Mouse (Mus musculus) kidney, postnatal 25 days (tissue): ENCODE results near the gene Lyg1.

Source experiments
- DNase-seq, 2 experiments: peaks; one replicate each; pipeline ENCODE4 v3.0.0; 2021; ENCODE audit warnings: mixed read lengths in 2 of 2

The Lyg1 gene

DNA sequence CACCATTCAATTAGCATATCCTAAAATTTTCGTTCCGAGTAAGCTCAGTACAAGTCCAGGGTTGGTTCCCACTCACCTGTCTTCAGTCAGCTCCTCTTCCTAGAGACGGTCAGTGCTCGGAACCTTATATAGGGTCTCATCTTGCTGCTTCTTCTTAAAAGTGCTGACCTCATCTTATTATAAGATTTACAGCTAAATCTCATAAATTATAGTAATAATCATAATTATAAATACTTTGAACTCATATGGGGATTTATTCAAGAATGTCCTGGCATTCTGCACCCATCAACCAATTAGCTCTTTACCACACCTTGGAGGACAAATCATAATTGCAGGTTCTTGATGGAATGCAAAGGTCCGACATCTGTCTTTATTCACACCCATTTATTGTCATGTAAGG lies at the start of gene Lyg1:
Gene Lyg1, minus strand, starts transcription at position 101 of the 400 bp plus-strand sequence.
- no peak for DNase-seq

DNA sequence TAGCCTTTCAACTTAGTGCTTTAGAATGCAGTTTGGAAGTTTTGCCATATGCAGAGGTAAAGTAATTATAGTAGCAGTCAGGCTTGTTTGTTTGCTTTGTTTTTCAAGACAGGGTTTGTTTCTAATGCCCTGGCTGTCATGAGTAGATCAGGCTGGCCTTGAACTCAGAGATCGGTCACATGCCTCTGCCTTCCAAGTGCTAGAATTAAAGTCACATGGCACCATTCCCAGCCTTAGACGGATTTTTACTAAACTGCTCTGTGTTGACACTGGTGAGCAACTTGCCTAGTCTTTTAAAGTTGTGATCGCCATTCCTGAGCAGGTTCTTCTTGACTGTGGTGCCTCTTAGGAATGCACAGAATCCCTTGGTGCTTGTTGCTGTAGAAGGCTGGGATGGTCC lies 49.2 kb upstream of the Lyg1 start:
- no peak for DNase-seq

- DNase-seq = no peak
Measured at GRCm38 (mm10) chr1:38003046-38003445, 45.5 kb upstream of the Lyg1 start.

GRCm38 (mm10) chr1:38001956-38002355 lies 44.4 kb upstream of the Lyg1 start:
- DNase-seq = no peak

GRCm38 (mm10) chr1:38000844-38001243 lies 43.3 kb upstream of the Lyg1 start:
- DNase-seq = no peak

GRCm38 (mm10) chr1:37999552-37999951 lies 42.0 kb upstream of the Lyg1 start:
- no peak for DNase-seq

DNA sequence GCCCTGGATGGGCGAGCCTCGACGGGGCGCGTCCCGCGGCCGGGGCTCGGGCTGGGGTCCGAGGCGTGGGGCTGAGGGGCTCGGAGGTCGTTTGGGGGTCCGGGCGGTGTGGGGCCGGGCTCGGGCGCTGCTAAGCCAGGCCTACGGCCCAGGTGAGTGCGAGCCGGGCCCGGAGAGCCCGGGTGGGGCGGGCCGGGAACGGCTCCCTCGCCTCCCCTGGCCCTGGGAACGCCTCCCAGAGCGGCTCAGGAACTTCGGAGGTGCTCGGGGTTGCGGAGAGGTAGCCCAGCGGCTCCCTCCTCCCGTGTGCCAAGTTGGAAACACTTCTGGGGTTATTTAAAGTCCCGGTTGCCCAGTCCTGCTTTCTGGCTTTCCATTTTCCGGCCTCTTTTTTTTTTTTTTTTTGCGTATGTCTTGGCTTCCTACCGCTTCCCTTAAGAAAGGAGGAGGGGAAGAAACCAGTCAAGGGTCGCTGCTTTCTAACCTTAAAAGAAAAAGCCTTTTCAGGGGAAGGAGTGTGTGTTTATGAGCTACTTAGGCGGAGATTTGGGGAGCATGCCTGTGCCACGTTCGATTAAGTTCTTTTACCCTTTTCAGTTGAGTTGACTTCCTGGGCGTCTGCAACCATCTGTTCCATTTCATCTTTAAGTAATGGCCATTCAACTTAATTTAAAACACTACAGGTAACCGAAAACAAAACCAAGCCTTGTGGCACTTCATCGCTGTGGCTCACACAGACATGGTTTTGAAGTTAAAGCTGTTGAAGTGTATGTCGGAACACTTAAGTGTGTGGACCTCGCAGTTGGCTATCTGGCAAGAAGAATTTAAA lies 41.0 kb upstream of the Lyg1 start:
- peak; percentile 7 to 60 for DNase-seq

DNA sequence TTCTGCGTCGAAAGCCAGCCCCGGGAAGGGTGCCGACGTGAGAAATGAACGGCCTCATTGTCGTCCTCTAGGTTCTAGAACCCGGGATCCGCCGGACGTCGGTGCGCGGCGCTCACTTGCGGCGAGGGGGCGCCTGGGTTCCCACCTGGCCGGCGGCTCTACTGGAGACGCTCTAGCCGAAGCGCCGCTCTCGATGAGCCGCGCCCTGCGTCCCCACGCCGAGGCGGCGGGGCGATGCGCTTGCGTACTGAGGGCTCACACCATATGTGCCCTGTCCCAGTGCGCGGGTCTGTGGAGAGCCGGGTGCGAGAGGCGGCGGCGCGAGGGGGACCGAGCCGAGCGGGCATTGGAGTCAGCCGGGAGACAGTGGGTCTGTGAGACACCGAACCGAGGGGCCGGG lies 40.3 kb upstream of the Lyg1 start, which contains the start of the genes Txndc9 and Eif5b:
Gene Txndc9, minus strand, starts transcription at position 27 of the 400 bp plus-strand sequence.
Gene Eif5b, plus strand, starts transcription at position 144 of the 400 bp plus-strand sequence.
- DNase-seq = peak; percentile 94 to 98

DNA sequence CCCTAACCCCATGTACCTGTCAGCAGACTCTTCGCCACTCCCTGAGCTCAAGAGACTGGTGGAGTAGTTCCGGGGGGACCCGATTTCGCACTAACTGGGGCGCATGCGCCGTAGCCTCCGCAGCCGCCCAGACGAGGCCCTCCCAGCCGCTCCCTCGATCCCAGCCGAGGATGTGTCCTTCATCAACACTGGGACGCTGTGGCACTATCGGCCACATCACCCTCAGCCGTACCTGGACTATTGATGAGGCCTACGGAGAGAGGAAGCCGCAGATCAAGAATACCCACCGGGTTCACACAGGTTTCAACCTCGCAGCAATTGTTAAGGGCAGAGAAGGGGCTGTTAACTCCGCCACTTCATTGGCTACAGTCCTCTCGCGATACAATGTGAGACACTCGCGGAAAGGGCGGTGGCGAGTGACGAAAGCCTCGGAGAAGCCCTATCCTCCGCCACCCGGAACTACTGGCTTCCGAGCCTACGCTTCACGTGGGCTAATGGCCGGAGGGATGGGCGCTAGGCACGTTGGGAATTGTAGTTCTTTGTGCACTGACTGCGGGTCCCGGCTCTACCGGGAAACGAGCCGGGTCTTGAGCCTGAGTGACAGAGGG lies 39.4 kb upstream of the Lyg1 start:
- peak; percentile 98 to 99 for DNase-seq

- no peak for DNase-seq
Measured at GRCm38 (mm10) chr1:37996226-37996625, 38.7 kb upstream of the Lyg1 start.

GRCm38 (mm10) chr1:37987856-37988255 lies 30.3 kb upstream of the Lyg1 start:
- DNase-seq = no peak

- DNase-seq = peak; percentile 22 to 42
Measured at GRCm38 (mm10) chr1:37985764-37986323, 28.3 kb upstream of the Lyg1 start.

DNA sequence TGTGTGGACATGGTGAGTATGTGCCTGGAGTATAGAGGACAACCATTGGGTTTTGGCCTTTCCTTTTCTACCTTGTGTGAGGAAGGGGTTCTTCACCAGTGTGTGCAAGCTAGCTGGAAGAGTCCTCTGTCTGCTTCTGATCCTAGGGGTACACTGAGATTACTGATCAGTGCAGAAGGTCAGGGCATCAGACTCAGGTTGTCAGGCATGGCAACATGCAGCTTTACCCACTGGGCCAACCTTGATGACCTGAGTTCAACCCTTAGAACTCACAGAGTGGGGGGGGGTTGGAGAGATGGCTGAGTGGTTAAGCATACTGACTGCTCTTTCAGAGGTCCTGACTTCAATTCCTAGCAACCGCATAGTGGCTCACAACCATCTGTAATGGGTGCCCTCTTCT lies 26.8 kb upstream of the Lyg1 start:
- DNase-seq = no peak

- no peak for DNase-seq
Measured at GRCm38 (mm10) chr1:37977303-37977702, 19.7 kb upstream of the Lyg1 start.

GRCm38 (mm10) chr1:37976666-37977065 lies 19.1 kb upstream of the Lyg1 start:
- DNase-seq = peak; percentile 71

DNA sequence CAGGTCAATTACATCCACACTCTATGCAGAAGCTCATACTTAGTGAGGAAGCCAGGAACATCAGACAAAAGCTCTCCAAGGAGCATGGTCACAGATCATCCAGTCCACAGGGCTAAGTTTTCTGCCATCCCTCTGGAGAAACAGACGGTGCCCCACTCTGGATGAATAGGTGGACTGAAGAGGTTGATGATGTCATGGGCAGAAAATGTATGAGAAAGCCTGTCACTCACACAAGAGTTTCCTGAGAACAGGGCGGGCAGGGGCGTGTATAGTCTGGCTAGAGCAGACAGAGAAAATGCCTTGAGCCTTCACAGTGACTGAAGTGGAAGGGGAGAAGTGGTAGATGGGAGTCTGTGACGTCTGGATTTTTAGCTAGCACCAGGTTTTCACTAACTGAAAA lies 14.0 kb upstream of the Lyg1 start:
- no peak for DNase-seq

- no peak for DNase-seq
Measured at GRCm38 (mm10) chr1:37968746-37969145, 11.2 kb upstream of the Lyg1 start.

GRCm38 (mm10) chr1:37965571-37965970 lies 8.0 kb upstream of the Lyg1 start:
- no peak for DNase-seq

GRCm38 (mm10) chr1:37959486-37959885 lies 1.9 kb upstream of the Lyg1 start:
- DNase-seq = no peak

DNA sequence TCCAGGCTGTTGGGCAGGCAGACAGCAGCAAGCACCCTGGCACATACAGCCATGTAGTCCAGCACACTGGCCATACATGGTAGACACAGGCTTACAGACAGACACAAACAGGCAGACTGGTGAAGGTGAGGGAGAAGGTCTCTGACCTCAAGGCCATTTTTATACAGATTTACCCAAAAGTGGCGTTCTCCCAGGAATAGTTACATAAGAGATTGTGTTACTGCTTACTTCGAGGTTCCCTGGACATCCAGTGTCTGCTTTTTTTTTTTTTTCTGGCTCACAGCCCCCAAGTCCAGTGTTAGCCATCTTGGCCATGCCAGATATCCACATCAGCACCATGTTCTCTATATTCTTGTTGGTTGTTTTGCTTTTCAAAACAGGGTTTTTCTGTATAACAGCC lies 957 bp upstream of the Lyg1 start:
- no peak for DNase-seq

DNA sequence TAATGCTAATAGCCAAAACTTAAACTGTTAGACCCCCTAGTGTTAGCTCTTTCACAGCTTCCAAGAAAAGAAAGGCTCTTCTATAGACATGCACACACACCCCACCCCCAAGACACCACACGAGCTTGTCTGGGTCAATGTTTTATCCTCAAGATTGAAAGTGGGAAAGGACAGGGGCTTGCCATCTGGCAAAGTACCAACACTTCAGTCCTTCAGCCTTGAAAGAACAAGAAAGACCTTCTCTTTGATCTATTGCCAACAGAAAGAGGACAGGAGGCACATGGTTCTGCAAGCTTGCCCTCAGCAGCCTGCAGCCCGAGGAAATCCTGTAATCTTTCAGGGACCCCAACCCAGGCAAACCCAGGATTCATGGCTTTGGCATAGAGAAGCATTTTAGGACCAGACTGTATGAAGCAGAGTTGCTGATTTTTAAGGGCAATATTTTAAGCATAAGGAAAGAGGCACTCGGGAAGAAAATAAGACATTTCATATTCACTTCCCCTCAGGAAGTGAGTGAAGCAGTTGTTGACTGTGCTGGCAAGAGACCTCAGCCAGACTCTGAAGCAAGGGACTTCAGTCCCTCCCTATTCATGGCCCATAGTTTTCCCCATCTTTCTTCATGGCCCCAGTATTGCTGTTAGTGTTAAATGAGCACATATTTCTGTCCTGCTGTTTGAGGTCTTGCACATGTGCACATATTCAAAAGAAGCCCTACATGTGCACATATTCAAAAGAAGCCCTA lies 698 bp downstream of the Lyg1 start:
- DNase-seq = no peak

GRCm38 (mm10) chr1:37955251-37955650 lies 2.3 kb downstream of the Lyg1 start:
- DNase-seq = no peak

- DNase-seq = no peak
Measured at GRCm38 (mm10) chr1:37954786-37955185, 2.8 kb downstream of the Lyg1 start.
